Mouse (Mus musculus): Measurements from ENCODE around the gene Flnc.

The Flnc gene

GRCm38 (mm10) chr6:29431473-29431872 lies 1.6 kb upstream of the Flnc start:
- no peak for DNase-seq (ENCODE audit: low read depth, low spot score)

- DNase-seq (ENCODE audit: low read depth, low spot score): no peak
These were observed 900 bp upstream of the Flnc start for GRCm38 (mm10) chr6:29432156-29432555.

- no peak for DNase-seq (ENCODE audit: low read depth, low spot score)
These were observed 399 bp upstream of the Flnc start for GRCm38 (mm10) chr6:29432676-29433037.

GRCm38 (mm10) chr6:29433804-29434795 lies 1.0 kb downstream of the Flnc start:
- DNase-seq (ENCODE audit: low read depth, low spot score): no peak

- DNase-seq (ENCODE audit: low read depth, low spot score): peak; percentile 22
These were observed 2.0 kb downstream of the Flnc start for GRCm38 (mm10) chr6:29434911-29435691.

- DNase-seq (ENCODE audit: low read depth, low spot score): peak; percentile 76
These were observed 2.9 kb downstream of the Flnc start for GRCm38 (mm10) chr6:29435940-29436451.

- peak; percentile 65 for DNase-seq (ENCODE audit: low read depth, low spot score)
These were observed 3.4 kb downstream of the Flnc start for GRCm38 (mm10) chr6:29436461-29436934.

- DNase-seq (ENCODE audit: low read depth, low spot score): peak; percentile 60
These were observed 6.2 kb downstream of the Flnc start for GRCm38 (mm10) chr6:29439251-29439650.

GRCm38 (mm10) chr6:29439789-29440188 lies 6.7 kb downstream of the Flnc start:
- peak; percentile 63 for DNase-seq (ENCODE audit: low read depth, low spot score)

- DNase-seq (ENCODE audit: low read depth, low spot score): peak; percentile 38
These were observed 11.7 kb downstream of the Flnc start for GRCm38 (mm10) chr6:29444773-29445172.

GRCm38 (mm10) chr6:29445354-29445753 lies 12.3 kb downstream of the Flnc start:
- DNase-seq (ENCODE audit: low read depth, low spot score): no peak

GRCm38 (mm10) chr6:29449858-29450257 lies 16.8 kb downstream of the Flnc start:
- no peak for DNase-seq (ENCODE audit: low read depth, low spot score)

GRCm38 (mm10) chr6:29450667-29451066 lies 17.6 kb downstream of the Flnc start:
- DNase-seq (ENCODE audit: low read depth, low spot score): no peak

- DNase-seq (ENCODE audit: low read depth, low spot score): no peak
These were observed 28.4 kb downstream of the Flnc start for GRCm38 (mm10) chr6:29461502-29461901.

GRCm38 (mm10) chr6:29463388-29463787 lies 30.3 kb downstream of the Flnc start:
- no peak for DNase-seq (ENCODE audit: low read depth, low spot score)

- peak; percentile 99 for DNase-seq (ENCODE audit: low read depth, low spot score)
These were observed 34.7 kb downstream of the Flnc start, which contains the start of gene Atp6v1f for GRCm38 (mm10) chr6:29467583-29468354. TSS of gene Atp6v1f (plus strand) at chr6:29467718.

GRCm38 (mm10) chr6:29468851-29469250 lies 35.8 kb downstream of the Flnc start:
- no peak for DNase-seq (ENCODE audit: low read depth, low spot score)

- DNase-seq (ENCODE audit: low read depth, low spot score): no peak
These were observed 38.1 kb downstream of the Flnc start, which contains the start of gene Atp6v1fnb for GRCm38 (mm10) chr6:29471137-29471536. TSS of gene Atp6v1fnb (plus strand) at chr6:29471437.

GRCm38 (mm10) chr6:29473941-29474691 lies 41.1 kb downstream of the Flnc start:
- peak; percentile 89 for DNase-seq (ENCODE audit: low read depth, low spot score)

- DNase-seq (ENCODE audit: low read depth, low spot score): no peak
These were observed 41.7 kb downstream of the Flnc start for GRCm38 (mm10) chr6:29474736-29475135.

All from brain, adult 2 months (tissue).